Mouse (Mus musculus): Measurements from ENCODE around the gene Trmt2b. TPM values are rescaled to one million over a fixed set of nuclear protein-coding genes. Genes with fewer than 3 reads are reported as not detected.
"Not testable (repeated sequence)": the region's sequence is repeated elsewhere in the genome, so short reads cannot be mapped to it uniquely, and the experiment has no call there.

The Trmt2b gene
- 6.7 and 7.3 TPM in 2 replicates for polyA plus RNA-seq (2015; fragmentation: Nextera tagmentation; extraction: Ambion mirVana)

- Histone ChIP-seq H3K27ac (replicated peaks) (peak within 1 kb of the TSS; percentile 30; the same call in 1 of the 2 replicates), H3K4me3 (peak within 1 kb of the TSS; percentile 42), H3K4me2 (peak within 1 kb of the TSS; percentile 59), H3K9ac (peak within 1 kb of the TSS; percentile 29; the same call in 1 of the 2 replicates), H3K4me1 (replicated peaks) (no peaks in the 10 kb centered on the region; the same call in 1 of the 2 replicates), H3K9me3 (no peaks in the 10 kb centered on the region), H3K36me3 (no peaks in the 10 kb centered on the region), H3K27me3 (0 out of 2 replicates have a peak, but pooled peaks cover 2% of the 10 kb centered on the region)
- WGBS, result 24% methylated on average over 22 of the region's 26 CpGs
- ATAC-seq (ENCODE audit: low FRiP score, low read depth), result peak; percentile 88
Observed at GRCm38 (mm10) chrX:134276275-134277160, at the start of gene Trmt2b. Gene Trmt2b, minus strand, starts transcription at chrX:134276984.

DNA sequence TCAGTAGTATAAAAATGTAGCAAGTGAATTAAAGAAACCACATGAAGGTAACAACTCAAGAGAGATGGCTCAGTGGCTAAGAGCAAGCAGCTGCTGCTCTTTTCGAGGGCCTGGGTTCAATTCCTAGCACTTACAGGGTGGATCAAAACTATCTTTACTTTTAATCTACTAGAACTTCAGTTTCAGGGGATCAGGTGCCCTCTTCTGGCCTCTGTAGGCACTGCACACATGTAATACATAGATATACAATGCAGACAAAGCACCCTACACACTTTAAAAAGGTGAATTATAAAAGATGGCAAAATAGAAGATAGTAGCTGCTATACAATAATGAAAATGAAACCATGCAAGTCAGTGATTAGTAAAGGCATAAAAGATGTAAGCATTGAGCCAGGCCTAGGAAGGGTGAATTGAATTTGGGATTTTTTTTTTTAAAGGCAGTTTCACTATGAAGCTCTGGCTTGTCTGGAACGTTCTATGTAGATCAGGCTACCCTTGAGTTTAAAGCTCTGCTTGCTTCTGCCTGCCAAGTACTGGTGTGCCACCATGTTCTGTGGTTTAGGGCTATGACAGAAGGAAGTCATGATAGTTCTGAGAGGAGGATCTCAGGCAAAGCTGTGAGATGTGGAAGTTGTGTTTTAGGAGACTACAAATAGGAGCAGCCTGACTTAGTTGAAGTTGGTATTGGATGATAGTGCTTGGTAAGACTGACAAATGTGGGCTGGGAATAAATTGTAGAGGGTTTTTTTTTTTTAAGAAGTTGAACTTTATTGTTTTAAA is 42.6 kb upstream of the Trmt2b start:
- Histone ChIP-seq H3K4me2 (no peak overlapping the region), H3K9me3 (no peaks in the 10 kb centered on the region), H3K27ac (replicated peaks) (no peak overlapping the region), H3K4me1 (replicated peaks) (no peaks in the 10 kb centered on the region), H3K27me3 (no peaks in the 10 kb centered on the region), H3K36me3 (no peaks in the 10 kb centered on the region), H3K4me3 (no peak overlapping the region), H3K9ac (no peak overlapping the region)
- ATAC-seq (ENCODE audit: low FRiP score, low read depth), result no peak
- WGBS, result 88% methylated on average over 2 of the region's 2 CpGs

DNA sequence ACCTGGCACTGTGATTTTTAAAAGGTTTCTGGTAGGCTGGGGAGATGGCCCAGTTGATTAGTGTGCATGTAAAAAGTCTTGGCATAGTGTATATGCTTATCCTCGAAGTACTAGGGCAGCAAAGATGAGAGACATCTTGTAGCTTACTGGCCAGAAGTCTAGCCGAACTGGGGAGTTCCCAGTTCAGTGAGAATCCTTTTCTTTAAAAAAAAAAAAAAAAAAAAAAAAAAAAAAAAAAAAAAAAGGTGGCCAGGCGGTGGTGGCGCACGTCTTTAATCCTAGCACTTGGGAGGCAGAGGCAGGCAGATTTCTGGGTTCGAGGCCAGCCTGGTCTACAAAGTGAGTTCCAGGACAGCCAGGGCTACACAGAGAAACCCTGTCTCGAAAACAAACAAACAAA is 34.4 kb upstream of the Trmt2b start:
- ATAC-seq (ENCODE audit: low FRiP score, low read depth); H3K4me3 ChIP-seq; H3K27ac ChIP-seq (replicated peaks); H3K27me3 ChIP-seq; H3K4me2 ChIP-seq; H3K36me3 ChIP-seq; H3K4me1 ChIP-seq (replicated peaks); H3K9ac ChIP-seq; H3K9me3 ChIP-seq: not testable (repeated sequence)
- WGBS, result 89% methylated on average over 7 of the region's 7 CpGs

- Histone ChIP-seq H3K27me3 (no peaks in the 10 kb centered on the region), H3K4me2 (peak overlapping the region; percentile 61), H3K36me3 (no peaks in the 10 kb centered on the region), H3K27ac (replicated peaks) (no peak overlapping the region), H3K9me3 (no peaks in the 10 kb centered on the region), H3K4me3 (peak overlapping the region; percentile 43), H3K9ac (0 out of 2 replicates have a peak overlapping the region, but pooled peaks have one; percentile 29), H3K4me1 (replicated peaks) (0 out of 2 replicates have a peak, but pooled peaks cover 6% of the 10 kb centered on the region)
- ATAC-seq (ENCODE audit: low FRiP score, low read depth), result peak; percentile 73
- WGBS, result 30% methylated on average over 9 of the region's 9 CpGs
Observed at GRCm38 (mm10) chrX:134308275-134308634, 31.5 kb upstream of the Trmt2b start.

- Histone ChIP-seq H3K4me3 (peak within 1 kb of the TSS; percentile 43), H3K36me3 (no peaks in the 10 kb centered on the region), H3K27ac (replicated peaks) (peak within 1 kb of the TSS; percentile 50; the same call in 1 of the 2 replicates), H3K4me1 (replicated peaks) (0 out of 2 replicates have a peak, but pooled peaks cover 6% of the 10 kb centered on the region), H3K4me2 (peak within 1 kb of the TSS; percentile 61), H3K9me3 (no peaks in the 10 kb centered on the region), H3K9ac (peak within 1 kb of the TSS; percentile 37), H3K27me3 (no peaks in the 10 kb centered on the region)
- WGBS, result 22% methylated on average over 36 of the region's 36 CpGs
- ATAC-seq (ENCODE audit: low FRiP score, low read depth), result peak; percentile 97
Observed at GRCm38 (mm10) chrX:134307534-134308274, 30.9 kb upstream of the Trmt2b start, which contains the start of gene Cenpi. Gene Cenpi, plus strand, starts transcription at chrX:134308084.

DNA sequence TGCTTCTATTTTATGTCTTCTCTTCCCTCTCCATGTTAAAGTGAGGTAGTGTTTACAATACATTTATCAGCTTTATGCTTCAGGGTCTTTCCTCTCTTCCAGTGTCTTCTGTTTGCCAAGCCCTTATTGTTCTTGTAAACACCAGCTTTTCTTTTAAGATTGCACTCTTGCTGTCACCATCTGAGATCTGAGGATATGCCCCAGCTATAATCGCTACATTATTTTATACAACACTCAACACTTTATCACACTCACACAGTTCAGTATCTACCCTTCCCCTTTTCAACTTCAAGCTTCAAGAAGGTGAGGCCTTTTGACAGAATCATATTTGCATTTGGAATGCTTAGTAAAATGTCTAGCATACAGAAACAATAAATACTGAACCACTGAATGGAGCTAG is 26.5 kb upstream of the Trmt2b start:
- Histone ChIP-seq H3K9ac (no peak overlapping the region), H3K4me2 (no peak overlapping the region), H3K36me3 (no peaks in the 10 kb centered on the region), H3K27ac (replicated peaks) (no peak overlapping the region), H3K9me3 (no peaks in the 10 kb centered on the region), H3K4me1 (replicated peaks) (0 out of 2 replicates have a peak, but pooled peaks cover 2% of the 10 kb centered on the region), H3K4me3 (no peak overlapping the region), H3K27me3 (no peaks in the 10 kb centered on the region)
- no peak for ATAC-seq (ENCODE audit: low FRiP score, low read depth)
- WGBS, result 86% methylated on average over 1 of the region's 1 CpGs

GRCm38 (mm10) chrX:134300219-134300618 is 23.4 kb upstream of the Trmt2b start:
- ATAC-seq (ENCODE audit: low FRiP score, low read depth), result no peak
- 47% methylated on average over 5 of the region's 5 CpGs for WGBS
- H3K9ac ChIP-seq, result no peak overlapping the region
- H3K9me3 ChIP-seq, result no peaks in the 10 kb centered on the region
- no peaks in the 10 kb centered on the region for H3K27me3 ChIP-seq
- no peak overlapping the region for H3K4me3 ChIP-seq
- 0 out of 2 replicates have a peak overlapping the region, but pooled peaks have one; percentile 56 for H3K4me2 ChIP-seq
- H3K27ac ChIP-seq (replicated peaks), result no peak overlapping the region
- no peaks in the 10 kb centered on the region for H3K4me1 ChIP-seq (replicated peaks)
- H3K36me3 ChIP-seq, result no peaks in the 10 kb centered on the region

GRCm38 (mm10) chrX:134297195-134297594 is 20.4 kb upstream of the Trmt2b start:
- Histone ChIP-seq H3K9me3 (no peaks in the 10 kb centered on the region), H3K27me3 (0 out of 2 replicates have a peak, but pooled peaks cover 1% of the 10 kb centered on the region), H3K27ac (replicated peaks) (peak overlapping the region; percentile 85), H3K9ac (peak overlapping the region; percentile 1; the same call in 1 of the 2 replicates), H3K4me3 (peak overlapping the region; percentile 57), H3K4me2 (peak overlapping the region; percentile 56), H3K36me3 (no peaks in the 10 kb centered on the region), H3K4me1 (replicated peaks) (0 out of 2 replicates have a peak, but pooled peaks cover 4% of the 10 kb centered on the region)
- 25% methylated on average over 4 of the region's 4 CpGs for WGBS
- no peak for ATAC-seq (ENCODE audit: low FRiP score, low read depth)

GRCm38 (mm10) chrX:134296737-134297136 is 20.0 kb upstream of the Trmt2b start:
- Histone ChIP-seq H3K4me3 (peak overlapping the region; percentile 57), H3K27ac (replicated peaks) (peak overlapping the region; percentile 85), H3K4me2 (peak overlapping the region; percentile 56), H3K9me3 (no peaks in the 10 kb centered on the region), H3K36me3 (no peaks in the 10 kb centered on the region), H3K4me1 (replicated peaks) (0 out of 2 replicates have a peak, but pooled peaks cover 4% of the 10 kb centered on the region), H3K27me3 (0 out of 2 replicates have a peak, but pooled peaks cover 2% of the 10 kb centered on the region), H3K9ac (peak overlapping the region; percentile 64)
- WGBS, result 24% methylated on average over 7 of the region's 7 CpGs
- peak; percentile 21; the same call in 1 of the 2 replicates for ATAC-seq (ENCODE audit: low FRiP score, low read depth)

- peak overlapping the region; percentile 64 for H3K9ac ChIP-seq
- H3K36me3 ChIP-seq, result no peaks in the 10 kb centered on the region
- H3K4me3 ChIP-seq, result peak overlapping the region; percentile 57
- peak overlapping the region; percentile 85 for H3K27ac ChIP-seq (replicated peaks)
- no peaks in the 10 kb centered on the region for H3K9me3 ChIP-seq
- peak overlapping the region; percentile 56 for H3K4me2 ChIP-seq
- ATAC-seq (ENCODE audit: low FRiP score, low read depth), result peak; percentile 20; the same call in 1 of the 2 replicates
- 0 out of 2 replicates have a peak, but pooled peaks cover 4% of the 10 kb centered on the region for H3K4me1 ChIP-seq (replicated peaks)
- 0 out of 2 replicates have a peak, but pooled peaks cover 2% of the 10 kb centered on the region for H3K27me3 ChIP-seq
- WGBS, result 38% methylated on average over 9 of the region's 9 CpGs
Observed at GRCm38 (mm10) chrX:134296301-134296700, 19.5 kb upstream of the Trmt2b start.

GRCm38 (mm10) chrX:134287305-134287704 is 10.5 kb upstream of the Trmt2b start:
- ATAC-seq (ENCODE audit: low FRiP score, low read depth), result no peak
- Histone ChIP-seq H3K4me1 (replicated peaks) (0 out of 2 replicates have a peak, but pooled peaks cover 4% of the 10 kb centered on the region), H3K9me3 (no peaks in the 10 kb centered on the region), H3K27ac (replicated peaks) (no peak overlapping the region), H3K9ac (no peak overlapping the region), H3K4me3 (no peak overlapping the region), H3K4me2 (no peak overlapping the region), H3K27me3 (0 out of 2 replicates have a peak, but pooled peaks cover 2% of the 10 kb centered on the region), H3K36me3 (no peaks in the 10 kb centered on the region)
- 83% methylated on average over 2 of the region's 2 CpGs for WGBS

Data from hindbrain, embryonic 15.5 days (tissue).